Mouse (Mus musculus): ENCODE data around the gene Slc25a47. TPM values are rescaled to one million over a fixed set of nuclear protein-coding genes. Genes with fewer than 3 reads are reported as not detected.

Slc25a47 gene
- polyA plus RNA-seq, 1 experiment: 8.0 TPM

DNA sequence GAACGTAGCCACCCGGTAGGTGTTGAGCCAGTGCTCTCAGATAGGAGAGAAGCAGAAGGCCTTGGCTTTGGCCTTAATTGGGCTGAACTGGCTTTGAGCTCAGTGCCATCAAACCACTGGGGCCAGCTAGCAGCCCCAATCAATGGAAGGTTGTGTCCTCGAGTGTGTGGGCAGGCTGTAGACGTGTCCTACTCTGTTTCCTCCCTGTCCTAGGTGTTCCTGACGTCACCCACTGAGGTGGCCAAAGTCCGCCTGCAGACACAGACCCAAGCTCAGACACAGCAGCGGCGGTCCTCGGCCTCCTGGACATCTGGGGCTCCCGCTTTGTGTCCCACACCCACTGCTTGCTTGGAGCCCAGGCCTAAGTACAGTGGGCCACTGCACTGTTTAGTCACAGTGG is 19.2 kb downstream of the Slc25a47 start:
- 68% methylated on average over 10 of the region's 10 CpGs for WGBS
- DNase-seq (ENCODE audit: low read depth, low spot score): no peak

DNA sequence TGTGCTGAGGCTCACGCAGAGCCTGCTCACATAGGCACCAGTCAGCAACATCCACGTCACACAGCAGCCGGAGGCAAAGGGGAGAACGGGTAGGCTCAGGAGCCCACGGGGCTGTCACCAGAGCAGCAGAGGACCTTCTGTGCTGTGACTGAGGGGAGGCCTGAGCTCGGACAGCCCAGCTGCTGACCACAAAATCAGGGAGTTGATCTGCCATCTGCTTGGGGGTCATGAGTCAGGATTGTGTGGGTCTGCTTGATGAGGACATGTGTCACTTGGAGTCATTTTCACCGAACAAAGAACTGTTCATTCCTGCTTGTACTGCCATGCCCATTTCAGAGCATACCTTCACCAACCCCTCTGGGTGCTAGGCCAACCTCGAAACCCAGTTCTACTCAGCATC is 20.3 kb downstream of the Slc25a47 start:
- no peak for DNase-seq (ENCODE audit: low read depth, low spot score)
- WGBS: 85% methylated on average over 8 of the region's 8 CpGs

DNA sequence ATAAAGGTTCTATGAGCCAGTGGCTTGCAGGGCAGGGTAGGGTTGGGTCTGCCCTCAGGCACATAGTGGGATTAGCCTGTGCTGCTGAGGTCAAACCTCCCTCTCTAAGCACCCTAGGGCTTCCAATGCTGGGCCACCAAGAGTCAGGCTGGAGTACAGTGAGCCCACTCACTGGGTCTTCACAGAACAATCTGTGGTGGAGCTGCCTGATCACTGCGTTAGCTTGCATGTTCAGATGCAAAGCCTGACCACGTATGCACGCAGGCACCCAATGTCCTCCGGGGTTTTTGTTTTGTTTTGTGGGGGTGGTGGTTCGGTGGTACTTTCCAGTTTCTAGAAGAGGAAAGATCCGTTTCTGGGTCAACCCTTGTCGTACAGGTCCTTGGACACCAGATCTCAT is 21.3 kb downstream of the Slc25a47 start:
- no peak for DNase-seq (ENCODE audit: low read depth, low spot score)

DNA sequence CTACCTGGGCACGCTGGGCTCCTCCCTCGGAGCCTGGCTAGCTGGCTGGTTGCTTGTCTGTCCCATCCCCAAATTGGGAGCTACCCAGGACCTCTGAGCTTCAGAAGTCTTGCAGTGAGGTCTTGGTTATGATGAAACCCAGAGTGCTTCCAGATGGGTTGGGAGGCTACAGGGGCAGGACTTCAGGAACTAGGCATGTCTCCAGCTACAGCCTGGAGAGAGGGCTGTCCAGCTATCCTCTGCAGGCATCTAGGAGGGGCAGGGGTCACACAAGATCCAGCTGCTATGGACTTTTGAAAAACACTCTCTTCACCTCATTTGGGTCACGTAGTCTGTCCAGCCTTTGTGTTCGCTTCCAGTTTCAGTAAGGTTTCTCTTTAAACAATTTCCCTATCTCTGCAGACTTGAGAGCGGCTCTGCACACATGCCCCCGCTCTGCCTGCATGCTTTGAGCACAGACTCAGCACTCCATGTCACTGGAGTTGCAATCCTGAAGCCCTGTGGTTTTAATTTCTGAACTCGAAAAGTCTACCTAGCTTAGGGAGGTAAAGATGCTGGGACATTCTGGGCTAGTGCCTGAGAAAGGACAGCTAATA is 21.8 kb downstream of the Slc25a47 start:
- no peak for DNase-seq (ENCODE audit: low read depth, low spot score)
- WGBS: 71% methylated on average over 7 of the region's 7 CpGs

More for the DNA sequence above, 21.3 kb downstream of the Slc25a47 start:
- 76% methylated on average over 7 of the region's 7 CpGs for WGBS

DNA sequence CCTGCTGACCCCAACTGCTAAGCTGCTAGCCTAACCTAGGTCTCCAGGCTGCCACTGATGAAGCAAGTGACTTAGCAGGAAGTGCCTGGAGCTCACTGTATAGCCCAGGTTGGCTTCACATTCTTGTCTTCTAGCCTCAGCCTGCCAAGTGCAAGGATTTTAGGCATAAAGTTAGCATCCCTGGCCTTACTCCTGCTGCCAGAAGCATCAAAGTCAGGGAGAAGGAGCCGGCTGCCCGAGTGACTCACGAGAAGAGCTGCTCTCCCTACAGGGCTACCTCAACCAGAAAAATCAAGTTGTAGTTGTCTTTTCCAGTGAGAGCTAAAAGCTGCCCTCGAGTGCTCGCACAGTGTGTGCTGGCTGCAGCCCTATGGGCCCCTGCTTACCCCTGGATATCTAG is 22.6 kb downstream of the Slc25a47 start:
- no peak for DNase-seq (ENCODE audit: low read depth, low spot score)

DNA sequence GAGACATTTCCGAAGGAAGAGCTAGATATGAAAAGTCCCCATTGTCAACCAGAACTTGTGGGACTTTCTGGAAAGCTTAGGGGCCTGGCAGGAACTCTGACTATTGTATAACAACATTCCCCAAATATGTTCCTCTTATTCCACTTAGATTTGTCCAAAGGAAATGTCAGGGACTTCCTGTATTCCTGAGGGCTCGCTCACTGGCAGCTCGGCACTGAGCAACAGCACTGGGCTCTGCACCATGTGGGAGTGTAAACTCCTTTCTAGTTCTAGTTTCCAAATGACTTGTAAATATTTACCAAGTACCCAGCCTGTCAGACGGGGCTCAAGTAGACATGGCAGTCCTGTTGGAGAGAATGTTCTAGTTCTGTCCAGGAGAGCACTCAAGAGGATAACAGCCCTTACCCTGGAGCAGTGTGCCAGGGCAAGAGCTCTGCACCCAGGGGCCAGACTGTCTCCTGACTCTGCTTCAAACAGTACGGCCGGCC is 29.2 kb downstream of the Slc25a47 start:
- DNase-seq (ENCODE audit: low read depth, low spot score): no peak
- WGBS: 32% methylated on average over 6 of the region's 6 CpGs

More for the DNA sequence above, 22.6 kb downstream of the Slc25a47 start:
- WGBS: 84% methylated on average over 5 of the region's 5 CpGs

DNA sequence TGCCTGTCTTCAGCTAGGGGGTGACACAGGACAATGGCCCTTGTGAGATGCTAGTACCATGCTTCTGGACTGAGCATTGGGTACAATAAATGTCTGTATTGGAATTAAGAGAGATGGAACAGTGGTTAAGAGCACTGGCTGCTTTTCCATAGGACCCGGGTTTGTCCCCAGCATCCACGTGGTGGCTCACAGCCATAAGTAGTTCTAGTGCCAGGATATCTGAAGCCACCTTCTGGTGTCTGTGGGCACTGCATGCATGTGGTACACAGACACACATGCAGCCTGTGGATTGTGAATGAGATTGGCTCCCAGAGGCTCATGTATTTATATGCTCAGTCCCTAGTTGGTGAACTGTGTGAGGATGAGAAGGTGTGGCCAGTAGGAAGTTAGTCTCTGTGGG is 33.7 kb downstream of the Slc25a47 start:
- 75% methylated on average over 2 of the region's 2 CpGs for WGBS
- DNase-seq (ENCODE audit: low read depth, low spot score): no peak

DNA sequence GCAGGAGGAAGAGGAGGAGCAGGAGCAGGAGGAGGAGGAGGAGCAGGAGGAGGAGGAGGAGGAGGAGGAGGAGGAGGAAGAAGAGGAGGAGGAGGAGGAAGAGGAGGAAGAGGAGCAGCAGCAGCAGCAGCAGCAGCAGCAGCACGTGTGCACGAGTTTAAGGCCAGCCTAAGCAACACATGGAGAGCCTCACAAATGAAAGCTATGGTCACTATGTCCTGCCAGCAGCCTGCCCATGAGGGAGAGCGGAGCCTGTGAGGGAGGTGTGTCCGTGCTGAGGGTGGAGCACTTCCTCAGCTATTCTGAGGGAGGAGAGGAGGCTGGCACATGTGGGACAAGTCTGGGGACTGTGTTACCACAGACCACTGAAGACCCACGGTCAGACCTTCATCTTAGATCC is 37.3 kb downstream of the Slc25a47 start:
- DNase-seq (ENCODE audit: low read depth, low spot score): no peak
- 74% methylated on average over 5 of the region's 5 CpGs for WGBS

DNA sequence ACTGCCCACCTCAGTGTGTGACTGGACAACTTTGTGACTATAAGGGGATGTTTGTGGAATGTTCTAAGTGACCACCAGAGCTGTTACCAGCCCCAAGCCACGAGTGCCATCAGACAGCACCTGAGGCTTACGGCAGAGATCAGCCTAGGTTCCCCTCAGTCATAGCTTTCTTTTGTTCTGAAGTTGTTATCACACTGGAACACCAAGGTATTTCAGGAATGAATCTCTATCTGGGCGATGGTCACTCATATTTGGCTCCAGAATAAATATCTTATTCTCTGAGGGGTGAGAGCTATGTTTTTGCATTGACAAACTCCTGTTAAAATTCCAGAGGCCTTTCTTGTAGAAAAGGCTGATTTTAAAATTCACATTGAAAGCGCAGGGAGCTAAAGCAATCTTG is 43.3 kb downstream of the Slc25a47 start:
- WGBS: 94% methylated on average over 4 of the region's 4 CpGs
- DNase-seq (ENCODE audit: low read depth, low spot score): no peak

DNA sequence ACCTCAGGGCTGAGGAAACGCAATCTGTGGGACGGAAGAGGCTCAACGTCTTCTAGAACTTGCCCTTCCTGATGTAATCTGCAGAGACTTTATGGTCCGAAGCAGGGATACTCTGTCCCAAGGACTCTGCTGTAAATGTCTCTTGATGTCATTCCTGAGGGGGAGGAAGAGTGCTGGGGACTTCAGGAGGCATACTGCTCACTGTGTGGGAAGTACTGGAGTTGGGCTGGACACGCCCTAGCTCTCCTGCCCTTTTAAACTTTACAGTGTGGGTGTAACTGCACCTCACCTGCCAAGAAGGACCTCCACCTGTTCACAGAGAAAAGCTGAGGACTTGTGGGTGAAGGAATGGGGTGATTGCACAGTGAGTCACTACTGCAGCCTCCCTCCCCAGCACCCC is 44.8 kb downstream of the Slc25a47 start:
- WGBS: 40% methylated on average over 5 of the region's 5 CpGs
- peak; percentile 89 for DNase-seq (ENCODE audit: low read depth, low spot score)

DNA sequence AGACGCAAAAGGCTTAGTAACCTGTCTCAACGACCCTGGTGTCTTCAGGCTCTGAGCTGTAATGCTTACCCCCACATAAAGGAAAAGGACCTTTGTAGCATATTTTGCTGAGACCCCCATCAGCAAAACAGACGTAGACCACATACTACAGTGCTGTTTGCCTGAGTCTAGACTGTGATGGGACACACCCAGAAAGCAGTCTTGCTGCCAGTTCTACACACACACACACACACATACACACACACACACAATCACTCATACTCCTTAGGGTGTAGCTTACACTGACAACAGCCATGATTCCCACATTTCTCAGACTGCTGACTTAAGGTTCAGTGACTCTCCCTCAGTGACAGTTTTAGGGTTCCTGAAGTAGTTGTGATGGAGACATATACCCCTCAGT is 45.3 kb downstream of the Slc25a47 start:
- no peak for DNase-seq (ENCODE audit: low read depth, low spot score)
- WGBS: 32% methylated on average over 3 of the region's 3 CpGs

DNA sequence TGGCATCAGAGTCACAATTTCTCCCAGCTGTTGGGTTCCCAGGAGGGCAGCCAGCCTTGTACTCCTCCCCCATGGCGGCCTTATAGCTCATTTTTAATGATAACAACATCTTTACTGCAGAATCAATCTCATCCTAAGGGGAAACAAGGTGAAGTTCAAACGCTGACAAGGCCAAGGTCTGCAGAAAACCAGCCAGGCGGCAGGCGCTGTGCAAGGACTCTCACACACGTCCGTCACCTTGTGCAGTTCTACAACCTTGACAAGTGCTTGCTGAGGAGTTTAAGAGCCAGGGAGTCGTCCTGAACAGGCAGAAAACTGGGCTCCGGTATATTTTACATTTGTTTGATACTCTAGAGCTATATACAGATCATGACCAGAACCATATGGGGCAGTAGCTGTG is 46.9 kb downstream of the Slc25a47 start:
- 81% methylated on average over 8 of the region's 8 CpGs for WGBS
- DNase-seq (ENCODE audit: low read depth, low spot score): no peak

DNA sequence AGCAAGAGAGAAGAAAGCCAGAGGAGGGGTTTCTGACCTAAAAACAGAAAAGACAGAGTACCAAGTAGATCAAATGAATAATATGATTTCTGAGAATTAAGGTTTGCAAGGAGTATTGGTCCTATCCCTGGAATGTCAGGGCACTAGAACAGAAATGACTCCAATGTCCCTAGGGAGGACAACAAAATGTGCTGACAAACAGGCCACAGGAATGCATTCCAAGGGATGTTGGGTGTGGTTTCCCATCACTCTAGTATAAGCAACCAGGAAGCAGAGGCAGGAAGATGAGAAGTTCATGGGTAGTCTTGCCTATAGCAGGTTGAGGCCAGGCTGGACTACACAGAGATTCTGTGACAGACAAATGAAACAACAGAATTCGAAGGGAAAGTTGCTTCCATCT is 50.1 kb downstream of the Slc25a47 start:
- WGBS: 72% methylated on average over 1 of the region's 1 CpGs
- no peak for DNase-seq (ENCODE audit: low read depth, low spot score)

DNA sequence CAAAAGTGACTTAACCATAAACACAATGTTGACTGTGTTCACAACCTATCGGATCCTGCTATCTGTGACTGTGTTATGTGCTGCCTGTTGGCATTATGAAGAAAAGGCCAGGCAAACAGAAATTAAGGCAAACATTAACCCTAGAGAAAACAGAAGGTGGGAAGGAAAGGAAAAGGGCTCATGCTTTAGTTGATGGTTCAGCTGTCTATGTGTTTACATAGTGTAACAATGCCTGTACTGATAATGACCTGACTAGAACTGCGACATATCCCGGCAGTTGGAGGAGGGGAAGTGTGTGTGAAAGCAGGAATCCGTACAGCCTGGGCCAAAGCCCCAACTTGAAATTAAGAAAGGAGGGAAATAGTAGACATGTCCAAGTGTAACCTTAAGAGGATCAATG is 51.2 kb downstream of the Slc25a47 start:
- DNase-seq (ENCODE audit: low read depth, low spot score): no peak
- 32% methylated on average over 4 of the region's 4 CpGs for WGBS

DNA sequence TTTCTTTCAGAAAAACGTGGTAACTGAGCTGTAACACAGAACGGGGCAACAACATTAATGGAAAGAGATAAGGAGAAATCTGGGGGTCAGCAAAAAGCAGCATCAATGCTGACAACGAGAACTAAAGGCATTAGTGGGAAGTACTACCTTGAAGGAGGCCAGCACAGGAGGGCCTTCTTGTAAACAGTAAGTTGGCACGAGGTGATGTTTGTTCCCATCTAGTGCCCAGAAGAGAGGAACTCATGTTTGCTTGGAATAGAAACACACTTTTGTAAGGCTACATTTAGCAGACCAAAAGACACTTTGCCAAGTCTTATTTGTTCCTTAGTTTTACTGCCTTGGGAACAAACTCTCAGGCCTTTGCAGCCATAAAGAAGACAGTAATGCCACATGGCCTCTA is 52.8 kb downstream of the Slc25a47 start:
- 30% methylated on average over 4 of the region's 4 CpGs for WGBS
- DNase-seq (ENCODE audit: low read depth, low spot score): no peak

DNA sequence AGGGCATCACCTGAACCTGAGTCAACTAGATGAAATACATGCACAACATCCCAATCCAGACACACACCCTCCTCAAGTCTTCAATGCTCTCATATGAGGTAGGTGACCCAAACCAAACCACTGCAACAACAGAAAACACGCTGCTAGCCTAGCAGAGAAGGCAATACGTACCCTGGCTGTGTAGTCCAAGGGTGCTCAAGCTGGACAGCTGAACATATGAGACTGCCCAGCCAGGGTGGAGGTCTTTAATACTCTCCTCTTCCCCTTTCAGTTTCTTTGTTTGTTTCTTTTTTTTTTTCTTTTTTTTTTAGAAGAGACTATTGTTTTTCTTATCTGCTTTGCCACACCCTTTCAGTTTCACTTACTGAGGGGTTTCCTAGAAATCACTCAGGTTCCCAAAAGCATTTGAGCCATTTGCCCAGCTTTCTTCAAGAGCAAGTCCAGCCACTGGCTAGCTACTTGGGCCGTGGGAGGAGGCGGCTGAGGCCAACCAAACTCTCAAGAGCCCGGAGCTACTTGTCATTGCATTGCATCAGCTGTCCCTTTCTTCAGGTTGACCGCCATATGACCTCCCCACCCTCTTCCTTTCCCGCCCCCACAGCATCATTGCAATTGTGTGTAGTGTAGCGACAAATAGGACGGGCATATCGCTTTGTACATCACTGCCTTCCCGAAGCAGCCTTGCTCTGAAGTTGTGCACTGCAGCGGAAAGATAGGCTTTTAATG is 57.3 kb downstream of the Slc25a47 start, which contains the start of gene Wdr25:
TSS of gene Wdr25 (plus strand) at position 643 of the 726 bp plus-strand sequence.
- WGBS: 10% methylated on average over 12 of the region's 12 CpGs
- no peak for DNase-seq (ENCODE audit: low read depth, low spot score)

DNA sequence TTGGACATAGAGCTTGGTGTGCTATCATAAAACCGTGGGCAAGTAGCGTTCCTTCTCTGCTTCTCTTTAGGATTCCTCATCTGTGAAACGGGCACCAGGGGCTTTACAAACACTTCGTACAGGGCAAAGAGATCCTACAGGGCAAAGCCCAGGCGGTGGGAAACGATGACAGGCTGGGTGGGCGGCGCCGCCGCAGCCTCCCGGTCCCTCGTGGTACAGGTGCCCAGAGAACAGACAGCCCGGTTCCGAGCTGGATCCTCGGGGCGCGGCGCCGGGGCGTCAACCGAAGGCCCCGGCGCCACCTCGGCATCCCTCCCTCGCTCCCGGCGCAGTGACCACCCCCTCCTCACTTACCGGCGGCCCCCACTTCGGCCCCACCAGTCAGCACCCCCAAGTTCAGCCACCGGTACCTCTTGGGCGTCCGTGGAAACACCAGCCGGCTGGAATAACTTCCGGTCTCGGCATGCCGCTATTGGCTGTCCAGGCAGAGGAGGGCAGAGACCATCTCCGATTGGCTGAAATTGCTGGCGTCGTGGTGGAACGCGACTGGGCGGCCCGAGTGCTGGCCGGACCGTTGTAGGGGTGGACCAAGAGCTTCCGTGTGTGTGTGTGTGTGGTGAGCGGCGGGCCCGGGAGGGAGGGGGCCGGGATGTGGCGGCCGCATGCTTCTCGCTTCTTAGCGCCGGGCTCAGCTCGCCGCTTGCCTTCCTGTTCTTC is 58.0 kb downstream of the Slc25a47 start, which contains the start of gene Wars:
TSS of gene Wars (minus strand) at position 460 of the 717 bp plus-strand sequence.
- under 1% methylated on average over 58 of the region's 58 CpGs for WGBS
- peak; percentile 87 for DNase-seq (ENCODE audit: low read depth, low spot score)

DNA sequence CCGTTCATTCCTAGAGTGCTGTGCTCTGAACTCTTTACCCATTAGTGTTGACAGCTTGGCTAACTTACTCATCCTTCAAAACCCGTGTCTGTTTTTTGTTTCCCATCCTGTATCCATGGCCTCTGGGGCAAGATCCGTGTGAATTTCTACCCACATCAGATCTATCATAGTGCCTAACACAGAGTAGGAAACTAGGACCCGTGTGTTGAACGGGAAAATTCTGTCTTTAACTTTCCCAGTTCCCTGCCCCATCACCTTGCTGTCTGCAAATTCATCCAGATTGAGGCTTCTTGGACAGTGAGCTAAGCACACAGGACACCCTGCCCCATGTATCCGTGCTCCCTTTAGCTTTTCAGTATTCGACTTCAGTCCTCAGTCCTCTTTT is 58.6 kb downstream of the Slc25a47 start:
- 2% methylated on average over 7 of the region's 7 CpGs for WGBS
- DNase-seq (ENCODE audit: low read depth, low spot score): no peak

DNA sequence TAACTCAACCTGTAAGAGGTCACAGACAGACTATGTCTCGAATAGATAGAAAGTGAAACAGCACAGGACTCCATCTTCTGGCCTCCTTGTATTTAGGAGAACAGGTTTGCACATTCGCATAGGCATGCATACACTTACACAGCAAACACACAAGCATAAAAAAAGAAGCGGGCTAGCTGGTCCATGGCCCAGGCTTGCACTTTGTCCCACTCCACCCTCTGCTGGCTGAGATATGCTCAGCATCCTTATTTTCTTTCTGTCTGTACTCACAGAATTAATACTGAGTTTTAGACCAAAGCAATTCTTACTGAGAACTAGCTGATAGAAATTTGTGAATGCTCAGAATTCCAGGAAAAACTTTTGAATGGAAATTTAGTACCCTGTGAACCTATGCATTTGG is 60.2 kb downstream of the Slc25a47 start:
- 26% methylated on average over 3 of the region's 3 CpGs for WGBS
- DNase-seq (ENCODE audit: low read depth, low spot score): no peak

DNA sequence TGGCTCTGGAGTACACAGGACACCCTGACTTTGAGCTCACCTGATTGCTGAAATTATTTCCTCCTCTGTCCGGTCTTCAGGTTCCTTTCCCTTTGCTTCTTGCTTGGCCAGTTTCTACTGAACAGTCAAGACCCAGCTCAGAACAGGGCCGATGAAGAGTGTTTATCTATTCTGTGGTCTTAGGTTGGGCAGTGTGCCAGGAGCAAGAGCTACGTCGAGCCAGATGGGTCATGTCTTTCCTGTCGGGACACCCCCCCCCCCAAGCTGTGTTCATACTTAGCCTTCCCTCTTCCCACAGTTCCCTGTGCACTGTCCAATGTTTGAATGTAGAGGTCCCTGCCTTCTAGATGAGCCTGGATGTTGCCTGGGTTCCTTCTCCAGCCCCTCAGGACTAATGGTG is 65.5 kb downstream of the Slc25a47 start:
- WGBS: 49% methylated on average over 5 of the region's 5 CpGs

DNA sequence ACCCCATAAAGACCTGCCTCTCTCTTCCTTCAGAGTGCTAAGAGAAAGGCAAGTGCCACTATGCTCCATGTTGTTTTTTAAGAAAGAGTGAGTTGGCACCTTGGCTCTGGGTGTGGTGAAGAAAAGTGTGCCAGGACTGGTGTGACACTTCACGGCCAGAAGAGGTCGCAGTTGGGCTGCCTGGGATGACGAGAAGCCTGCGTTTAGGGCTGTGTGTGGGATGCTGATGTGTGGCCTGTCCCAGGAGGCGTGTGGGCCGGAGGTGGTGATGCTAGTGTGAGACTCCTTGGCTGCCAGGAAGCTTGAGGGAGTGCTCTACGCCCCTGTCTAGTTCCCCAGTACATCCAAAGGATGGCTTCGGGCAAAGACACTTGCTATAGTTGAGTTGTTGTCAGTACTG is 67.1 kb downstream of the Slc25a47 start:
- no peak for DNase-seq (ENCODE audit: low read depth, low spot score)
- WGBS: 29% methylated on average over 8 of the region's 8 CpGs

More for the DNA sequence above, 65.5 kb downstream of the Slc25a47 start:
- no peak for DNase-seq (ENCODE audit: low read depth, low spot score)

Data from large intestine, adult 2 months (tissue).